Mouse (Mus musculus): ENCODE measurements around the gene Ifitm5. TPM values are rescaled to one million over a fixed set of nuclear protein-coding genes. Genes with fewer than 3 reads are reported as not detected.
"Not testable (repeated sequence)": the region's sequence is repeated elsewhere in the genome, so short reads cannot be mapped to it uniquely, and the experiment has no call there.

The Ifitm5 gene
- polyA plus RNA-seq, 1 experiment = not detected

DNA sequence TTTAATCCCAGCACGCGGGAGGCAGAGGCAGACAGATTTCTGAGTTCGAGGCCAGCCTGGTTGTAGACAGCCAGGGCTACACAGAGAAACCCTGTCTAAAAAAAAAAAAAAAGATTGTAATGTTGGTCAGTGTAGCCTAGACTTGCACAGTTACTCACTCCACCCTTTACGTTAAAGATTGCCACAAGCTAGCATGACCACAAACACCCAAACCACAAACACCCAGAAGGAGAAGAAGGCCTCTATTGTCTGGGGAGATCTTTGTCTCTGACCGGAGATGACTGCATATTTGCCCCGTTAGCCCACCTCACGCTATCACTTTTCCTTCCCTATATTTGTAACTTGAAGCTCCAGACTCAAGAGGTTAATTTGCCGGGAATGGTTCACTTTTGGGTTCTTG lies 31.6 kb upstream of the Ifitm5 start:
- no peak for TF ChIP-seq GATA1 (IDR thresholded peaks at IDR 0.05; ENCODE audit: borderline replicate concordance, low read length)
- TF ChIP-seq FLI1 (IDR thresholded peaks at IDR 0.05; ENCODE audit: low read length) = no peak

DNA sequence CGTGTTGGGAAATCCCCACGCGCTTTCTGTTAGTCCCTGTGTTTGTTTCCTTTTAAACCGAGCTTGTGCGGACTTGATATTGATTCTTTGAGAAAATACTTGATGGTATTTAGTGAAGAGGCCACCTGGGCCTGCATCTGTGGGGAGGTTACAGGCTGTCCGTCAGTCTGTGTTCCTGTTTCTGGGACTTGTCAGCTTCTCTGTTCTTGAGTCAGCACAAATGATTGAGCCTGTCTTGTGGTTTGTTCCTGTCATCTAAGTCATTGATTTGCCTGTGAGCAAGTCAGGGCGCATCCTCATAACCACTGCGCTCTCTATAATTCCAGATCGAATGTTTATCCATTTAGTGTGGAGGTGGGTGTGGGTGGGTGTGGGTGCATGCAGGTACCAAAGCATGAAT lies 26.6 kb upstream of the Ifitm5 start:
- H3K4me1 ChIP-seq = peaks cover 60% of the 10 kb centered on the region
- H3K4me3 ChIP-seq (replicated peaks); H3K9me3 ChIP-seq; H3K36me3 ChIP-seq (replicated peaks; ENCODE audit: low read length); H3K27me3 ChIP-seq (replicated peaks): not testable (repeated sequence)

More for the DNA sequence above, 31.6 kb upstream of the Ifitm5 start:
- Histone ChIP-seq H3K9me3 (peaks cover 6% of the 10 kb centered on the region), H3K4me1 (peaks cover 57% of the 10 kb centered on the region), H3K27me3 (replicated peaks) (no peaks in the 10 kb centered on the region), H3K4me3 (replicated peaks) (peak overlapping the region; percentile 33), H3K36me3 (replicated peaks; ENCODE audit: low read length) (peaks cover 10% of the 10 kb centered on the region)

DNA sequence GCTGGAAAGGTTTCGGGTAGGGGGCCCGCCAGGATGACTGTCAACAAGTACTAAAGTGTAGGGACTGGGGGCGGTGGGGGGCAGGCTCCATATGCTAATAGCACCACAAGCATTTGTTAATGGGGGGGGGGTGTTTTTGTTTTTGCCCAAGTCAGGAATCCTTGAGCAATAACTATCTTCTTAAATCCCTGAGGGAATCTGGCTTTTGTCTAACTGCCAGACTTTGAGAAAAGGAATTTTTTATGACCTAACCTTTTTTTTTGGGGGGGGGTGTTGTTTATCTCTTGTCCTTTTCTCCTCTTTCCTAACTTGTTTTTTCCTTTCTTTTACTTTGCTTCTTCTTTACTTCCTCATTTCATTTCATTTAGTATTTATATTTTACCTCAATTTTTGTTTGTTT lies 25.4 kb upstream of the Ifitm5 start:
- Histone ChIP-seq H3K27me3 (replicated peaks) (no peaks in the 10 kb centered on the region), H3K36me3 (replicated peaks; ENCODE audit: low read length) (peaks cover 19% of the 10 kb centered on the region), H3K4me3 (replicated peaks) (no peak overlapping the region), H3K4me1 (peaks cover 63% of the 10 kb centered on the region), H3K9me3 (no peaks in the 10 kb centered on the region)
- TF ChIP-seq FLI1 (IDR thresholded peaks at IDR 0.05; ENCODE audit: low read length) (no peak), GATA1 (IDR thresholded peaks at IDR 0.05; ENCODE audit: borderline replicate concordance, low read length) (no peak)

DNA sequence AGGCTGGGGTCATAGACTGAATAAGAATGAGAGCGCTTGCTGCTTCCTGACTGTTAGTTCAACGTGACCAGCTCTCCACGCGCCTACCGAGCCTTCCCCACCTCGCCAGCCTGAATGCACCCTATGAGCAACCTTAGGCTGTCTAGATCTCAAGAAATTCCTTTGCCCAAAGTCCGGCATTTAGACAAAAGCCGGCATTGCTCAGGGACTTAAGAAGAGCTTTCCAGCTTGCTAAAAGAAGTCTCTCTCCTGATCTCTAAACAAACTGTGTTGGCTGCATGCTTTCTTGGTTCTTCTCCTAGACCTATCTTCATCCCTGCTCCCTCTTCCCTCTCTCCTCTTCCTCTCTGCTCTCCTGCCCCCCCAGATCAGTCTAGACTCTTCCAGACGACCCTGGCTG lies 24.8 kb upstream of the Ifitm5 start:
- peaks cover 63% of the 10 kb centered on the region for H3K4me1 ChIP-seq
- peaks cover 25% of the 10 kb centered on the region for H3K36me3 ChIP-seq (replicated peaks; ENCODE audit: low read length)
- H3K9me3 ChIP-seq = no peaks in the 10 kb centered on the region
- peak overlapping the region; percentile 73 for H3K4me3 ChIP-seq (replicated peaks)
- TF ChIP-seq FLI1 (IDR thresholded peaks at IDR 0.05; ENCODE audit: low read length) (no peak), GATA1 (IDR thresholded peaks at IDR 0.05; ENCODE audit: borderline replicate concordance, low read length) (no peak)
- no peaks in the 10 kb centered on the region for H3K27me3 ChIP-seq (replicated peaks)

DNA sequence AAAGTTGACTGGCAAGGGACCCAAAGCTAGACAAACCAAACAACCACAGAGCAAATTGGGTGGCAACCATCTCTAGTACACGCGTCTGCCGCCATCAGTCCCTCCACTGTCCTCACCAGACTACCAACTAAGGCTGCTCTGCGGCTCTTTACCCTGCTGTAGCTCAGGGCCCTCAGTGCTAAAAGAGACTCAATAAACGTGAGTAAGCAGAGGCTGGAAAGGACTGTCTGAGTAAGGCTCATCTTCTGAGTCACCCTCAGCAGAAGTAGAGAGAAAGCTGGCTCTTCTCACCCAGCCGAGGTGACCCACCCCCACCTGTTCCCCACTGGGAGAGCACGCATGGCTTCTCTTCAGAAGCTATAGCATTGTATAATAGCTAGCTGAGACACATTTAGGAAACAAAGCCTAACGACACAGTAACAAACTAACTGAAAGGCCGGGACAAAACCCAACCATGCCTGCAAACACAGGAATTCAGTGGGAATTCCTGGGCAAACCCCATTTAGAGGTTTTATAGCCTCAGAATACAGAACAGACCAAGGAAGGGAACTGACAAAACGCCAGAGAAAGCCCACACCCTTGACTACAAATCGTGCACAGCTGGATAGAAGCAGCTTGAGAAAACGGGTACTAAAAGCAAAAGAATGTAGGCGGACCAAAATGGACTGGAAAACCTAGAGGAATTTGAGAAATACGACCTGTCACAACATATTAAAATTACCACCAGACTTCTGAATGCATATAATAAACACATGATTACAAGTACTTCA lies 23.5 kb upstream of the Ifitm5 start:
- TF ChIP-seq GATA1 (IDR thresholded peaks at IDR 0.05; ENCODE audit: borderline replicate concordance, low read length) (no peak), FLI1 (IDR thresholded peaks at IDR 0.05; ENCODE audit: low read length) (no peak)
- Histone ChIP-seq H3K9me3 (no peaks in the 10 kb centered on the region), H3K27me3 (replicated peaks) (no peaks in the 10 kb centered on the region), H3K4me1 (peaks cover 71% of the 10 kb centered on the region), H3K36me3 (replicated peaks; ENCODE audit: low read length) (peaks cover 28% of the 10 kb centered on the region), H3K4me3 (replicated peaks) (no peak overlapping the region)

DNA sequence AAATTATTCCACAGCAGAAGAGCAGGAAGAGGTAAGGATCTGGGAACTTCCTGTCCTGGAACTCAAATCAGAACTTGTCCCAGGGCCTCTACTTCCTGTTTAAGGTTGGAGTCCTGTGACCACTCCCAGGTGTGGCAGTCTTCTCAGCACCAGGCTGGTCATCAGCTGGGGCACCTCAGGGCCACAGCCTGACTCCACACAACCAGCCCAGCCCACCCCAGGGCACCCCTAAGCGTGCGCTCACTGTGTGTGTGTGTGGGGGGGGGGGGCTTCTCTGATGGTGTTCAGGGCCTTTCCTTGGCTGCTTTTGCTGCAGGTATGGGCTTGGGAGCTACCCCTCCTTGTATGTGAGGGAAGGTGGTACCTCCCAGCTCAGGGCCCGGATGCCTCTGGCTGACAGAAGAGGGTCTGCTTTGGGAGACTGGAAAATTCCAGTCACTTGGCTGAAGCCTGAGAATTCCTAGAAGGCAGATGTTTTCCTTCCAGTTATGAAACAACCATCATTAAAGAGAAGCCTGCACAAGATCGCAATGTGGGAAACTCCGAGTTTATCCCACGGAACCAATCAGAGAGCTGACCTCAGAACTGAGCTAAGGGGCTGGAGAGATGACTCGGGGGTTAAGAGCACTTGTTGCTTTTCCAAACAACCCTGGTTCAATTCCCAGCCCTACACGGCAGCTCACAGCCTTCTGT lies 21.5 kb upstream of the Ifitm5 start:
- H3K9me3 ChIP-seq = no peaks in the 10 kb centered on the region
- TF ChIP-seq FLI1 (IDR thresholded peaks at IDR 0.05; ENCODE audit: low read length) (no peak), GATA1 (IDR thresholded peaks at IDR 0.05; ENCODE audit: borderline replicate concordance, low read length) (no peak)
- peaks cover 85% of the 10 kb centered on the region for H3K4me1 ChIP-seq
- H3K4me3 ChIP-seq (replicated peaks) = peak overlapping the region; percentile 56
- H3K27me3 ChIP-seq (replicated peaks) = no peaks in the 10 kb centered on the region
- H3K36me3 ChIP-seq (replicated peaks; ENCODE audit: low read length) = peaks cover 28% of the 10 kb centered on the region

DNA sequence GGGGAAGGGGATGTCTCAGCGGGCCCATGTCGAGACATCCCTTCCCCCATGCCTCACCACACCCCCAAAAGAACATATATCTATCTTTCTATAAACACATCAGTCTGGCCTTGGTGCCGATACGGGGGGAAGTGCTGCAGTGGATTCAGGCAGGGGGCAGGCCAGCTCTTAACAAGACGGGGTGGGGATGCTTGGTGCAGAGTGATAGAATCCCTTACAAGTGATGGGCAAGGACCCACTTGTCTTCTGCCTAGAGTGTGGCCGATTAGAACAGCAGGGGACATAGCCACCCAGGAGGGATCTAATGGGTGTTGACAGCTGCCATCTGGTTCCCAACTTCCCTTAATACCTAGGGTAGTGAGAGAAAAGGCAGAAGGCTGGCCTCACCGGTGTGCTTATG lies 20.8 kb upstream of the Ifitm5 start:
- TF ChIP-seq FLI1 (IDR thresholded peaks at IDR 0.05; ENCODE audit: low read length) = no peak
- TF ChIP-seq GATA1 (IDR thresholded peaks at IDR 0.05; ENCODE audit: borderline replicate concordance, low read length) = no peak
- Histone ChIP-seq H3K9me3 (no peaks in the 10 kb centered on the region), H3K36me3 (replicated peaks; ENCODE audit: low read length) (peaks cover 28% of the 10 kb centered on the region), H3K4me3 (replicated peaks) (peak overlapping the region; percentile 91), H3K4me1 (peaks cover 79% of the 10 kb centered on the region), H3K27me3 (replicated peaks) (no peaks in the 10 kb centered on the region)

DNA sequence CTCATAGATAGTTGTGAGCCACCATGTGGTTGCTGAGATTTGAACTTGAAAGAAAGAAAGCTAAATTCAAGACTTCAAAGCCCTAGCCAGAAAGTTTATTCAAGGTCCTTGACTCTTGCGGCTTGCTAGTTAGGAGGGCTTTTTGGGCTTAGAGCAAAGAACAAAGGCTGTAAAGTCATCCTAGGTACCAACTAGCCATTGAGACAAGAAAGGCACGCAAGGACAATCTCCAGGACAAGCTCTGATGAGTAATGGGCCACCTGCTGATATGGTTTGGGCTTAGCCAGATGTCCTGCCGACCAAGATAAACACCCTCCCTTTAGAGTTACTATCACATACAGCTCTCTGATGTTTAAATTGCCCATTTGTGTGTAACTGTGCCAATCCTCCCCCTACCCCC lies 18.6 kb upstream of the Ifitm5 start:
- Histone ChIP-seq H3K4me3 (replicated peaks) (peak overlapping the region; percentile 91), H3K36me3 (replicated peaks; ENCODE audit: low read length) (peaks cover 28% of the 10 kb centered on the region), H3K4me1 (peaks cover 74% of the 10 kb centered on the region)
- H3K9me3 ChIP-seq; H3K27me3 ChIP-seq (replicated peaks): not testable (repeated sequence)

DNA sequence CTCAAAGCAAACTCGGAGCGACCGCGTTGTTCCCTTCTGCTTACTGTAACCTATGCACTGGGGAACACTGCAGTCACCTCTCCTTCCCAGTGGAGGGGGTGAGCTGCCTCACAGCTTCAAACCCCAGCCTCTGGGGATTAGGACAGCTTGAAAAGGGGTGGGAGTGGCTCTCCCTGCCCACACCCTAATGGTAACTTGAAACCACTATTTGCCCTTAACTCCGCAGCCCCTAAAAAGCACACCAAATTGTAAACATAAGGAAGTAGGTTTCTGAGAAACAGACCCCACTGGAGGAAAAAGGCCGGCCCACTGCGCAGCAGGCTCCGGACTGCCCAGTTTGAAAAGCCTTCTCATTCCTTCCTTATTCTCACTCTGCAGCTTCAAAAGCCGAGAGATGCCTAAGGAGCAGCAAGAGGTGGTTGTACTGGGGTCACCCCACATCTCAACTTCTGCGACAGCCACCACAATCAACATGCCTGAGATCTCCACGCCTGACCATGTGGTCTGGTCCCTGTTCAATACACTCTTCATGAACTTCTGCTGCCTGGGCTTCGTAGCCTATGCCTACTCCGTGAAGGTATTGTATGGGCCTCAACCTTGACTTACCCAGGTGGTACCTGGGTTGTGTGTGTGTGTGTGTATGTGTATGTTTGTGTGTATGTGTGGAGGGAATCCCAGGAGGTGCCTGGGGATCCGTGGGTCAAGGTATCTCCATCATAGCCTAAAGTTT lies 17.9 kb upstream of the Ifitm5 start:
- Histone ChIP-seq H3K4me3 (replicated peaks) (peak overlapping the region; percentile 91), H3K4me1 (peaks cover 72% of the 10 kb centered on the region), H3K27me3 (replicated peaks) (no peaks in the 10 kb centered on the region), H3K36me3 (replicated peaks; ENCODE audit: low read length) (peaks cover 24% of the 10 kb centered on the region), H3K9me3 (no peaks in the 10 kb centered on the region)
- no peak for TF ChIP-seq GATA1 (IDR thresholded peaks at IDR 0.05; ENCODE audit: borderline replicate concordance, low read length)
- TF ChIP-seq FLI1 (IDR thresholded peaks at IDR 0.05; ENCODE audit: low read length) = no peak

DNA sequence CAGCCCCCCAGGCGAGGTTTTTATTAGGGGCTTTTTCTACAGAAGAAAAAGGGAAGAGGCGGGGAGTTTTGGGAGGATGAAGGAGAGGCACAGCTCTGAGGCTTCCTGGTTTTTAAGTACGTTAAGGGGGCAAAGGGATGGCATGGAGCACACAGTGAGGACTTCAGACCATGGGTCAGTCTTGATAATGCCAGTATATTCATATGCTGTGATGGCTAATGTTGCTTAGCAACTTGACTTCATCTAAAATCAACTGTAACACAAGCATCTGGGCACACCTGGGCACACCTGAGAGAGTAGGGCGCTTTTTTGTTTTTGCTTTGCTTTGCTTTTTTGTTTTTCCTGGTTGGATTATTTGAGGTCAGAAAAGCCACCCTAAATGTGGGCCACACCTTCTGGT lies 16.8 kb upstream of the Ifitm5 start, which contains the start of gene Ifitm1:
TSS of gene Ifitm1 (plus strand) at position 301 of the 400 bp plus-strand sequence.
- no peaks in the 10 kb centered on the region for H3K9me3 ChIP-seq
- no peak for TF ChIP-seq GATA1 (IDR thresholded peaks at IDR 0.05; ENCODE audit: borderline replicate concordance, low read length)
- TF ChIP-seq FLI1 (IDR thresholded peaks at IDR 0.05; ENCODE audit: low read length) = no peak
- H3K4me3 ChIP-seq (replicated peaks) = peak within 1 kb of the TSS; percentile 85
- H3K36me3 ChIP-seq (replicated peaks; ENCODE audit: low read length) = peaks cover 23% of the 10 kb centered on the region
- H3K4me1 ChIP-seq = peaks cover 72% of the 10 kb centered on the region
- H3K27me3 ChIP-seq (replicated peaks) = no peaks in the 10 kb centered on the region

Data from megakaryocyte, embryonic 14.5 days (primary cell).